Mouse (Mus musculus): ENCODE results near the gene Gmds.

DNA sequence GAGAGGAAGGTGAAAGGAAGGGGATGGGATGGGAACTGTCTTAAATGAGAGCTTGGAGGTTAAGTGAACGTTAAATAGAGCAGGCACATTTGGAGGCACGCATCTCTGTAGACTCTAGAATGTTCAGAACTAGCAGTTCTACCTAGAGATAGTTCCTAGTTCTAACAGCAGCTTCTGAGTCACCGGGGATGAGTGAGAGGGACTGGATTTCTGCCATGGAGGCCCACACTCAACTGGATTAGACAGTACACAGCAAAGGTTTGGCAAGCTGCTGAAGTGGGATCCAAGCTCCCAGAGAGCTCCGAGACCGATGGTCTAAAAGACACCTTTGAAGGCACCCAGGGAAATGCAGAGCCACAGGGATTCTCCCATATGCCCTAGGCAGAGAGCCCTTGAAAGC lies 411.9 kb downstream of the Gmds start:
- TF ChIP-seq CTCF (IDR thresholded peaks at IDR 0.05; ENCODE audit: low read depth, low read length) = no peak
- no peak for TF ChIP-seq POLR2A (IDR thresholded peaks at IDR 0.05; ENCODE audit: extremely low read depth, insufficient read depth, low read length)
